In the genomic region with DNA sequence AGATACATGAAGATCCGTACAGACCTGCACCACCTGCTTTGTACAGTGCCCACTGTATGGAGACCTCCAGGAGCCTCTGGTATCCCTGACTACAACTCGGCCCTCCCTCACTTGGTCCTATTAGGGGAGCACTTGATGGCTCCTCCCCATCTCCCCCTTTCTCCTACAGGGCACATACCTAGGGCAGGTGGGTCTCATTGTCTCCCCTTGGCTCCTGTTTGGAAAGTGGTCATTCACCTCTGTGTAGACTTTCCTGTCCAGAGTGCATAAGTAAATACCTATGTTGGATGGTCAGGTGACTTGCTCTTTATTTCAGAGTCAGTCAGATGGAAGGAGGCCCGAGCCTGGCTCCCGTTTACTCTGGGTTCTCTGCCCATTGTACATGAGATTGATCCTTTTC, we compare ENCODE assay signal across 20 mouse cellular contexts.
"Had no signal": no experiment of that assay in that cellular context is flagged by ENCODE, and none has a peak within 500 bp of the region (broad histone marks: within the 10 kb centered on the region; RNA-seq: fewer than 3 reads in every experiment).

No protein-coding gene starts in this region.

- H3K4me2 ChIP-seq: intestine, embryonic 15.5 days; kidney, embryonic 15.5 days; liver, embryonic 13.5 days; midbrain, embryonic 13.5 days had no signal

- H3K4me3 ChIP-seq: intestine, embryonic 15.5 days; kidney, embryonic 15.5 days; left cerebral cortex, adult 2 months; liver, embryonic 13.5 days; megakaryocyte, embryonic 14.5 days; midbrain, embryonic 10.5 days; midbrain, embryonic 13.5 days; myocyte had no signal

- H3K9ac ChIP-seq: intestine, embryonic 15.5 days; kidney, embryonic 15.5 days; liver, embryonic 13.5 days; midbrain, embryonic 13.5 days had no signal

- H3K27me3 ChIP-seq: intestine, embryonic 15.5 days; kidney, embryonic 15.5 days; liver, embryonic 13.5 days; megakaryocyte, embryonic 14.5 days; midbrain, embryonic 13.5 days had no signal

- ATAC-seq: intestine, embryonic 15.5 days; midbrain, embryonic 13.5 days; midbrain, embryonic 16.5 days had no signal

- H3K36me3 ChIP-seq: intestine, embryonic 15.5 days; kidney, embryonic 15.5 days; liver, embryonic 13.5 days; midbrain, embryonic 10.5 days; midbrain, embryonic 13.5 days had no signal

- H3K27ac ChIP-seq: intestine, embryonic 15.5 days; kidney, embryonic 15.5 days; left cerebral cortex, adult 2 months; liver, embryonic 13.5 days; midbrain, embryonic 10.5 days; midbrain, embryonic 13.5 days had no signal

- DNase-seq: kidney, adult 11 months; kidney, adult 8-10 months; kidney, postnatal 10 days; kidney, postnatal 36 days; layer of hippocampus, postnatal 36 days; liver, embryonic 13.5 days; right cerebral cortex, adult 18-20 months; right cerebral cortex, postnatal 14 days; right cerebral cortex, postnatal 4 days; thymus, adult 2 months; thymus, postnatal 14 days; thymus, postnatal 4 days had no signal

- H3K4me1 ChIP-seq: intestine, embryonic 15.5 days; kidney, embryonic 15.5 days; liver, embryonic 13.5 days; megakaryocyte, embryonic 14.5 days; midbrain, embryonic 10.5 days; midbrain, embryonic 13.5 days had no signal

- H3K9me3 ChIP-seq: intestine, embryonic 15.5 days; kidney, embryonic 15.5 days; liver, embryonic 13.5 days; midbrain, embryonic 10.5 days; midbrain, embryonic 13.5 days had no signal
